Mouse (Mus musculus) lung, embryonic 14.5 days (tissue): ENCODE data around the gene Rnaseh2a. TPM values are rescaled to one million over a fixed set of nuclear protein-coding genes. Genes with fewer than 3 reads are reported as not detected.
A peak's percentile ranks its signal among the peaks of the same experiment; 100 is the strongest.

Experiments used
- ATAC-seq: fragments of 200-750 bp; cut with Nextera tagmentation; 2 replicates; pipeline ENCODE4 v1.8.0; 2017; ENCODE audit warnings: mild to moderate bottlenecking, moderate TSS enrichment, moderate library complexity; ENCODE audit not compliant: insufficient read depth
- DNase-seq: peaks from one replicate; pipeline ENCODE4 v3.0.0-alpha.2; 2015
- H3K27ac ChIP-seq: fragments of 300-500 bp; sonication (generic); 2 replicates; pipeline ENCODE4 v1.5.1; 2014; ENCODE audit warnings: low read depth, mild to moderate bottlenecking, moderate library complexity
- H3K27me3 ChIP-seq: fragments of 300-500 bp; sonication (generic); 2 replicates; pipeline ENCODE4 v1.6.1; 2014; ENCODE audit warnings: low read length, control low read depth; ENCODE audit not compliant: insufficient read depth
- H3K36me3 ChIP-seq: fragments of 300-500 bp; sonication (generic); 2 replicates; pipeline ENCODE4 v1.6.1; 2014; ENCODE audit warnings: control low read depth; ENCODE audit not compliant: insufficient read depth
- H3K4me1 ChIP-seq: fragments of 300-500 bp; sonication (generic); 2 replicates; pipeline ENCODE4 v1.6.1; 2014; ENCODE audit warnings: antibody characterized with exemption, control low read depth; ENCODE audit not compliant: insufficient read depth
- H3K4me2 ChIP-seq: fragments of 300-500 bp; sonication (generic); 2 replicates; pipeline ENCODE4 v1.6.1; 2014; ENCODE audit warnings: mild to moderate bottlenecking
- H3K4me3 ChIP-seq: fragments of 300-500 bp; sonication (generic); 2 replicates; pipeline ENCODE4 v1.5.1; 2014; ENCODE audit warnings: low read depth, low read length
- H3K9ac ChIP-seq: fragments of 300-500 bp; sonication (generic); 2 replicates; pipeline ENCODE4 v1.6.1; 2014
- H3K9me3 ChIP-seq: fragments of 300-500 bp; sonication (generic); 2 replicates; pipeline ENCODE4 v1.6.1; 2016; ENCODE audit warnings: low read depth, low read length, control low read depth
- CTCF ChIP-seq: IDR thresholded peaks from 2 replicates; pipeline ENCODE4 v1.5.1; 2016; ENCODE audit warnings: antibody characterized with exemption, low read depth
- WGBS: fragments of 180-500 bp; shearing (Covaris S2); extraction: QIAGEN DNeasy Blood & Tissue Kit; methylation state at CpG from one replicate; pipeline ENCODE4 v1.1.7; 2014; 5-methylcytosine and 5-hydroxymethylcytosine counted together
- polyA plus RNA-seq: library from polyadenylated mRNA; unstranded; fragments of >200 nt; fragmentation: Nextera tagmentation; extraction: Ambion mirVana; gene quantifications from 2 replicates; pipeline ENCODE4 v1.2.1, GENCODE M21; 2014

The Rnaseh2a gene
- polyA plus RNA-seq, 1 experiment from 2014 or later, result 121 TPM

GRCm38 (mm10) chr8:84936962-84937546 is 32.5 kb downstream of the Rnaseh2a start, which contains the start of gene Mast1:
TSS of gene Mast1 (minus strand) at chr8:84937359.
- H3K27me3 ChIP-seq, result peaks cover 52% of the 10 kb centered on the region
- H3K4me2 ChIP-seq, result peak within 1 kb of the TSS; percentile 71
- H3K36me3 ChIP-seq, result no peaks in the 10 kb centered on the region
- H3K9ac ChIP-seq, result peak within 1 kb of the TSS; percentile 38; the same call in 1 of the 2 replicates
- H3K4me3 ChIP-seq, result peak within 1 kb of the TSS; percentile 37
- H3K27ac ChIP-seq, result no peak within 1 kb of the TSS
- H3K4me1 ChIP-seq, result no peaks in the 10 kb centered on the region
- DNase-seq, result peak; percentile 58
- WGBS, result under 1% methylated on average over 50 of the region's 50 CpGs
- peak; percentile 49; the same call in 1 of the 2 replicates for ATAC-seq
- no peaks in the 10 kb centered on the region for H3K9me3 ChIP-seq
- TF ChIP-seq CTCF, result 0 out of 2 replicates have a peak, but pooled peaks have one; percentile 18

- ATAC-seq (no peak), DNase-seq (no peak)
- peak overlapping the region; percentile 37 for H3K4me3 ChIP-seq
- H3K27me3 ChIP-seq, result peaks cover 52% of the 10 kb centered on the region
- no peak for TF ChIP-seq CTCF
- no peaks in the 10 kb centered on the region for H3K4me1 ChIP-seq
- H3K9me3 ChIP-seq, result no peaks in the 10 kb centered on the region
- no peaks in the 10 kb centered on the region for H3K36me3 ChIP-seq
- 24% methylated on average over 23 of the region's 23 CpGs for WGBS
- H3K9ac ChIP-seq, result no peak overlapping the region
- H3K27ac ChIP-seq, result no peak overlapping the region
- peak overlapping the region; percentile 71 for H3K4me2 ChIP-seq
These were observed 33.3 kb downstream of the Rnaseh2a start for GRCm38 (mm10) chr8:84936041-84936961.

DNA sequence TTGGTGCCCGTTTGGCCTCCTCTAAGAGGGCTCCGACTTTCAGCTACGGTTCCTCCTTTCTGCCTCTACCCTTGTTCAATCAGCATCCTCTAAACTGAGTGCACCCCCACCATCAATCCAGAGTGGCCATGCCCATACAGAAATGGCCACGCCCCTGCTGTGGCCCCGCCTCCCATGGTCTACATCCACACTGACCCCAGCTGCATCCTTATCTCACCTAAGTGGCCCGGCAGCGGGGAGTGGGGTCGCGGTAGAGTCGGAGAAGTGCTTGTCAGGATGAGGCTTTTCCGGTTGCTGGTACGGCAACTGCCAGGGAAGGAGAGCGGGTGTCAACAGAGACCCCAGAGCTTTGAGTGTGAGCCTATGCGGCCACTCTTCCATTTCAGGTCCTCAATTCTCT is 34.1 kb downstream of the Rnaseh2a start:
- Histone ChIP-seq H3K4me1 (no peaks in the 10 kb centered on the region), H3K4me3 (no peak overlapping the region), H3K9ac (no peak overlapping the region), H3K27ac (no peak overlapping the region), H3K27me3 (peaks cover 56% of the 10 kb centered on the region), H3K4me2 (no peak overlapping the region), H3K9me3 (no peaks in the 10 kb centered on the region), H3K36me3 (no peaks in the 10 kb centered on the region)
- DNase-seq (no peak), ATAC-seq (no peak)
- TF ChIP-seq CTCF, result no peak
- 6% methylated on average over 14 of the region's 14 CpGs for WGBS

GRCm38 (mm10) chr8:84934860-84935259 is 34.7 kb downstream of the Rnaseh2a start:
- no peak overlapping the region for H3K4me3 ChIP-seq
- no peak overlapping the region for H3K4me2 ChIP-seq
- DNase-seq, result peak; percentile 69
- H3K27me3 ChIP-seq, result peaks cover 62% of the 10 kb centered on the region
- under 1% methylated on average over 15 of the region's 15 CpGs for WGBS
- peak; percentile 63 for ATAC-seq
- H3K9ac ChIP-seq, result no peak overlapping the region
- no peaks in the 10 kb centered on the region for H3K36me3 ChIP-seq
- no peak for TF ChIP-seq CTCF
- H3K9me3 ChIP-seq, result no peaks in the 10 kb centered on the region
- no peaks in the 10 kb centered on the region for H3K4me1 ChIP-seq
- H3K27ac ChIP-seq, result no peak overlapping the region

DNA sequence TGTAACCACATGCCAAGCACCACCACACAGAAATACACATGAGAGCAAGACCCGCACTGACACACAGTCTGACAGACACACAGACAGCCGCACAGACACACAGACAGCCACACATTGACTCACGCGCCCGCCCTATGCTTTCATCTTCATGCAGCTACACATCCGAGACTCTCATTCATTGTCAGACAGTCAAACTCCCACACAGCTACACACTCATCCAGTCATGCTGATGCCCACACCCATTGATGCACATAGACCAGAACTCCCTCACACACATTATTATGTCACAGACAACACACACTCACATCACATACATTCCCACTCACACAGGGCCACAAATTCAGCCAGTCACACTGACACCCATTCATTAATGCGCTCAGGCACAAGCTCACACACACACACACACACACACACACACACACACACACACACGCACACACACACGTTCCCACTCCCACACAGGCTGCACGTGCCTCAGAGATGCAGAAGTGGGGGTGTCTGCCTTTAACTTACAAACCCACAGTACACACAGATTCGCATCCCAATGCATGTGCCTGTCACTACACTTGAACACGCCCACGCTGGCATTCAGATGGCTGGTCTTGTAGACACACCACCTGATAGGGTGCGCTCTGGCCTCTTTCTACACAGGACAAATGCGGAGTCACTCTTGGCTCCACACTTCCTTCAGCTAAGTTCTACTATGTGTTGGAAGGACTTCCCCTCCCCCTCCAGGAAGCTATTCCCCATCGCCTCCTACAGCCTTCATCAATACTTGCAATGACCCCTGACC is 35.6 kb downstream of the Rnaseh2a start:
- ATAC-seq (no peak), DNase-seq (no peak)
- Histone ChIP-seq H3K9ac (no peak overlapping the region), H3K27me3 (peaks cover 71% of the 10 kb centered on the region), H3K27ac (no peak overlapping the region), H3K36me3 (no peaks in the 10 kb centered on the region), H3K9me3 (no peaks in the 10 kb centered on the region), H3K4me1 (no peaks in the 10 kb centered on the region), H3K4me3 (no peak overlapping the region), H3K4me2 (no peak overlapping the region)
- no peak for TF ChIP-seq CTCF
- WGBS, result 80% methylated on average over 16 of the region's 16 CpGs

GRCm38 (mm10) chr8:84930582-84930981 is 39.0 kb downstream of the Rnaseh2a start:
- ATAC-seq, result no peak
- Histone ChIP-seq H3K27ac (no peak overlapping the region), H3K27me3 (peaks cover 41% of the 10 kb centered on the region), H3K9ac (no peak overlapping the region), H3K4me1 (no peaks in the 10 kb centered on the region), H3K4me2 (no peak overlapping the region), H3K9me3 (no peaks in the 10 kb centered on the region), H3K4me3 (no peak overlapping the region), H3K36me3 (no peaks in the 10 kb centered on the region)
- WGBS, result 74% methylated on average over 13 of the region's 13 CpGs
- TF ChIP-seq CTCF, result no peak
- no peak for DNase-seq
